Mouse (Mus musculus): ENCODE results near the gene Sec14l1. TPM values are rescaled to one million over a fixed set of nuclear protein-coding genes. Genes with fewer than 3 reads are reported as not detected.

The Sec14l1 gene
- total and polyA plus RNA-seq, 2 experiments from 2014 or later, result 38.0 to 71.6 TPM

DNA sequence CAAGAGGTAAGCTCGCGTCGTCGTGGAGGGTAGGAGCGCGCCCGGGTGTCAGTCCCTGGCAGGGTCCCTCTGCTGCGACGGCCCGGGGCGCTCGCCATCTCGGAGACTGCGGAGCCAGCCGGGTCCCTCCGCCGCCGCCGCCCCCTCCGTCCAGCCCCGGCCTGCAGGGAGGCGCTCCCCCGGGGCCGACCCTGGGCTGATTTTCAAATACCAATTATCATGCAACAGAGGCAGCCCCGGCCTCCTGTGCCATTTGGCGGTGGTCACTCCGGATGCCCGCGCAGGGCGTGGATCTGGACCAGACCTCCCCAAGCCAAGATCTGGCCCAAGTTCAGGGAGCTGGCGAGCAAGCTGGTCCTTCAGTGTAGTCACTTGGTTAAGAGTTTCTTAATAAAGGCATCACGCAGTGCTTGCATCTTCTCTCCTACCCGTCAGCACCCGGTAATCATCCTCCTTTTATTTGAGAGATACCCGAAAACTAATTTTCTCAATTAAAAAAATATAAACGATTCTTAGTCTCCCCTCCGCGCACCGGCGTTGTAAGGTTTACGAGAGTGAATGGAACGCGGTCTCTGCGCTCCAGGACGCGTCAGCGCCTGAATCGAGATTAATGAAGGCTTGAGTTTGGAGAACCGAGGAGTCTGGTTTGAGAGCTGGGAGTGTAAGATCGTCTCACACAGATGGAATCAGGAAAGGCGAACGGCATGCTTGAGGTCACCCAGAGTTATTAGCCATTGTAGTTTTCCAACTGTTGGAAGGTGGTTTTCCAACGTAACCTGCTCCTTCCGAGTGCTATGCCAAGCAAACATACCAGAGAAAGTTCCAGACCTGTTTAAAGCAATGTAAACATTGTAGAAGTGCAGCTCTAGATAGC is 615 bp downstream of the Sec14l1 start:
- peak; percentile 9 for ATAC-seq (ENCODE audit: insufficient read depth, low read depth)
- Histone ChIP-seq H3K36me3 (replicated peaks; ENCODE audit: control insufficient read depth, insufficient read depth, low read length) (peaks cover 9% of the 10 kb centered on the region), H3K27me3 (ENCODE audit: control insufficient read depth, insufficient read depth, low read length) (no peaks in the 10 kb centered on the region), H3K9ac (replicated peaks; ENCODE audit: low read depth, low read length) (peak overlapping the region; percentile 83), H3K9me3 (replicated peaks; ENCODE audit: control insufficient read depth, low read length) (no peaks in the 10 kb centered on the region), H3K4me3 (ENCODE audit: low read depth, low read length) (peak overlapping the region; percentile 97), H3K27ac (ENCODE audit: low read depth) (peak overlapping the region; percentile 98), H3K4me1 (ENCODE audit: control insufficient read depth, insufficient read depth) (peaks cover 33% of the 10 kb centered on the region), H3K4me2 (ENCODE audit: low read depth, low read length) (peak overlapping the region; percentile 78)
- TF ChIP-seq CTCF (IDR thresholded peaks at IDR 0.05; ENCODE audit: low read depth) (no peak), EP300 (IDR thresholded peaks at IDR 0.05; ENCODE audit: low read depth) (no peak)
- WGBS, result under 1% methylated on average over 51 of the region's 54 CpGs
- DNase-seq (ENCODE audit: low spot score), result no peak

DNA sequence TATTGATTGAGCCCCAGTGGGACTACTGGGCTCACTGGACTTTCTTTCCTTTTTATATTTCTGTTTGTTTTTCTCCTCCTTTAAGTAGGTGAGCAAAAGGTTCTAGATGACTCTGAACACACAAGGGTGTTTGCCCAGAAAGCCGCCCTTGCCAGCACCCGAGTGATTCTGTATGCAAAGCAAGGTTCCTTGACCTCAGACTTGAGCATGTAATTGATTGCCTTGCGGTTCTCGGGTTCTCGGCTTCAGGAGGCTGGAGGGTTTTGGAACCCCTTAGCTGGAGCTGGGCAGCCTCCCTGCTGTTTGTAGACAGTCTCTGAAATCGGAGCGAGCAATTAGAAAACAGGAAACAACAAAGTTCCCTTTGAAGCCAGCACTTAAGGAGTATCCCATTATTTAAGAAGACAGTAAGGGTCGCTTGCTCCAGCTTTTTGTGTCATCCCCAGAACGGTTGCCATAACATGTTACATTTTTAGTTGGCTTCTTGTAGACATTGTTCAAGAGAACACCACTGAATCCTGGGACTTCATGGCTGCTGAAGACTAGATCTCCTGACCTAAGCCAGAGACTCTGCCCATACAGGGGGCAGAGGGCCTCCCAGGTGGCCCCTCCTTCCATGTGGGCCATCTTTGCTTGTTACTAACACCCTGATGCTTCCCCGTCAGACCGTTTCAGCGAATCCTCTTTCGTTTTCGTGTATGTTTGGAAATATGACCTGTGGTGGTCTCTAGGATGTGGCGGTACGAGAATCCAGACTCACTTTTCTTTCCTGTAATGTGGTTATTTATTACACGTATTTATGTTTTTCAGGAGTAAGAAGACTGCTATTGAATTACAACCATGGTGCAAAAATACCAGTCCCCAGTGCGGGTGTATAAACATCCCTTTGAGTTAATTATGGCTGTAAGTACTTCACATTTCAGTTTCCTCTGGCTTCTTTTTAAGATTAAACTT is 1.7 kb downstream of the Sec14l1 start:
- H3K4me3 ChIP-seq (ENCODE audit: low read depth, low read length), result peak overlapping the region; percentile 97
- H3K4me2 ChIP-seq (ENCODE audit: low read depth, low read length), result peak overlapping the region; percentile 78
- ATAC-seq (ENCODE audit: insufficient read depth, low read depth), result no peak
- H3K36me3 ChIP-seq (replicated peaks; ENCODE audit: control insufficient read depth, insufficient read depth, low read length), result peaks cover 12% of the 10 kb centered on the region
- peak overlapping the region; percentile 98 for H3K27ac ChIP-seq (ENCODE audit: low read depth)
- no peak for DNase-seq (ENCODE audit: low spot score)
- H3K4me1 ChIP-seq (ENCODE audit: control insufficient read depth, insufficient read depth), result peaks cover 43% of the 10 kb centered on the region
- H3K9ac ChIP-seq (replicated peaks; ENCODE audit: low read depth, low read length), result peak overlapping the region; percentile 83
- no peaks in the 10 kb centered on the region for H3K9me3 ChIP-seq (replicated peaks; ENCODE audit: control insufficient read depth, low read length)
- no peaks in the 10 kb centered on the region for H3K27me3 ChIP-seq (ENCODE audit: control insufficient read depth, insufficient read depth, low read length)
- 54% methylated on average over 18 of the region's 18 CpGs for WGBS
- no peak for TF ChIP-seq CTCF (IDR thresholded peaks at IDR 0.05; ENCODE audit: low read depth)
- TF ChIP-seq EP300 (IDR thresholded peaks at IDR 0.05; ENCODE audit: low read depth), result no peak

DNA sequence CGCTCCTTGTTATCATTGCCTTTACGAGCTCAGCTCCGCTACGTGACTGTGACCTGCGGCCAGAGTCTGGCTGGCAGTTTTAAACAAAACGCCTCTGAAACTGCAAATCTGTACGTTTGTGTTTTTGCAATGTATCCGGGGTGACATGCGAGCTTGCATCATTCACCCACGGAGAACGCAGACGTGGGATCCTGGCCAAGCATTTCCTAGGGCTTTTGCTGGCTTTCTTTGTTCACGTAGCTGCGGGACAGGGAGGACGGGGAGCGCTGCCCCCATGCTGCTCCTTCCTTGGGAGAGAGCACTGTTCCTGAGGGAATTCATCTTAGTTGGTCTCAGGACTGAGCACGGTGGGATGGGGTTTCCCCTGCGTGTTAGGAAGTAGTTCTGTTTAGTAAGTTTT is 2.4 kb downstream of the Sec14l1 start:
- Histone ChIP-seq H3K9me3 (replicated peaks; ENCODE audit: control insufficient read depth, low read length) (no peaks in the 10 kb centered on the region), H3K36me3 (replicated peaks; ENCODE audit: control insufficient read depth, insufficient read depth, low read length) (peaks cover 14% of the 10 kb centered on the region), H3K27ac (ENCODE audit: low read depth) (peak overlapping the region; percentile 98; the same call in 1 of the 2 replicates), H3K4me3 (ENCODE audit: low read depth, low read length) (peak overlapping the region; percentile 97; the same call in 1 of the 2 replicates), H3K27me3 (ENCODE audit: control insufficient read depth, insufficient read depth, low read length) (no peaks in the 10 kb centered on the region), H3K9ac (replicated peaks; ENCODE audit: low read depth, low read length) (0 out of 2 replicates have a peak overlapping the region, but pooled peaks have one; percentile 83), H3K4me2 (ENCODE audit: low read depth, low read length) (peak overlapping the region; percentile 78), H3K4me1 (ENCODE audit: control insufficient read depth, insufficient read depth) (peaks cover 47% of the 10 kb centered on the region)
- 59% methylated on average over 18 of the region's 18 CpGs for WGBS
- no peak for ATAC-seq (ENCODE audit: insufficient read depth, low read depth)
- no peak for DNase-seq (ENCODE audit: low spot score)
- TF ChIP-seq CTCF (IDR thresholded peaks at IDR 0.05; ENCODE audit: low read depth), result no peak
- TF ChIP-seq EP300 (IDR thresholded peaks at IDR 0.05; ENCODE audit: low read depth), result no peak

DNA sequence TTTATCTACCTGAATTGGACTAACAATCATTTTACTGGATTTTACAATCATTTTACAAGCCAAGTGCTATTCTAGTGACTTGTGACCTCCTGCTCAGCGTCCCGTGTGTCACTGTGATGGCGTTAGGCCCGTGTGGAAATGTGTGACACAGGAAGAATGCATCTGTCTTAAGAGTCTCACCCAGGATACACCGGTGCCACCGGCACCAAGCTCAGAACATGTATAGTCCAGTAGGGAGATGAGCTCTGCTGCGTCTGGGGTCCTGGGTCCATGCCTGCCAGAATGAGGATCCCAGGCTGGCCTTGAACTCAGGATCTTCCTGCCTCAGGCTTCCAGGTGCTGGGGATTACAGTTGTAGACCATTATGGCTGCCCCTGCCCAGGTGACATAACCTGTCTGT is 2.8 kb downstream of the Sec14l1 start:
- peaks cover 14% of the 10 kb centered on the region for H3K36me3 ChIP-seq (replicated peaks; ENCODE audit: control insufficient read depth, insufficient read depth, low read length)
- H3K27me3 ChIP-seq (ENCODE audit: control insufficient read depth, insufficient read depth, low read length), result no peaks in the 10 kb centered on the region
- H3K9me3 ChIP-seq (replicated peaks; ENCODE audit: control insufficient read depth, low read length), result no peaks in the 10 kb centered on the region
- ATAC-seq (ENCODE audit: insufficient read depth, low read depth) (no peak), DNase-seq (ENCODE audit: low spot score) (no peak)
- no peak overlapping the region for H3K9ac ChIP-seq (replicated peaks; ENCODE audit: low read depth, low read length)
- H3K4me1 ChIP-seq (ENCODE audit: control insufficient read depth, insufficient read depth), result peaks cover 49% of the 10 kb centered on the region
- peak overlapping the region; percentile 78; the same call in 1 of the 2 replicates for H3K4me2 ChIP-seq (ENCODE audit: low read depth, low read length)
- 77% methylated on average over 7 of the region's 7 CpGs for WGBS
- no peak for TF ChIP-seq EP300 (IDR thresholded peaks at IDR 0.05; ENCODE audit: low read depth)
- no peak for TF ChIP-seq CTCF (IDR thresholded peaks at IDR 0.05; ENCODE audit: low read depth)
- H3K27ac ChIP-seq (ENCODE audit: low read depth), result no peak overlapping the region
- H3K4me3 ChIP-seq (ENCODE audit: low read depth, low read length), result no peak overlapping the region

DNA sequence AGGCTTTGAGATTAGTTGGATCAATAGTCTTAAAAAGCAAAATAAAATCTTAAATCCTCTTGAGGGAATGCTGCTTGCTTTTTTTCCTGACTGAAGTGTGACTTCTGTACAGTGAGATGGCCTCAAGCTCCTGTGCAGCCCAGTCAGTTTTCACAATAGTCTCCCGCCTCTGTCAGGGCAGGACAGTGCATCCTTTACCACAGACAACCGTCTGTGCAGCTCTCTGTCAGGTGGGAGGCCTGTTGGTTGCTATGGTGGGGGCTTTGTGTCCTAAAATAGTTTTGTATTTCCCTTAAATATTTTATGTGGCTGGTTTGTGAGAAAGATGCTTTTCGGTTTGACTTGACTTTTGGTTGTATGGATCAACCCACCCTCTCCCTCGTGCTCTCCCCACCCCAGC is 3.3 kb downstream of the Sec14l1 start:
- DNase-seq (ENCODE audit: low spot score) (no peak), ATAC-seq (ENCODE audit: insufficient read depth, low read depth) (no peak)
- H3K4me2 ChIP-seq (ENCODE audit: low read depth, low read length), result 0 out of 2 replicates have a peak overlapping the region, but pooled peaks have one; percentile 7
- H3K4me1 ChIP-seq (ENCODE audit: control insufficient read depth, insufficient read depth), result peaks cover 54% of the 10 kb centered on the region
- H3K9ac ChIP-seq (replicated peaks; ENCODE audit: low read depth, low read length), result no peak overlapping the region
- no peaks in the 10 kb centered on the region for H3K27me3 ChIP-seq (ENCODE audit: control insufficient read depth, insufficient read depth, low read length)
- H3K4me3 ChIP-seq (ENCODE audit: low read depth, low read length), result no peak overlapping the region
- no peak for TF ChIP-seq EP300 (IDR thresholded peaks at IDR 0.05; ENCODE audit: low read depth)
- no peak for TF ChIP-seq CTCF (IDR thresholded peaks at IDR 0.05; ENCODE audit: low read depth)
- peaks cover 14% of the 10 kb centered on the region for H3K36me3 ChIP-seq (replicated peaks; ENCODE audit: control insufficient read depth, insufficient read depth, low read length)
- 48% methylated on average over 4 of the region's 4 CpGs for WGBS
- H3K27ac ChIP-seq (ENCODE audit: low read depth), result no peak overlapping the region
- H3K9me3 ChIP-seq (replicated peaks; ENCODE audit: control insufficient read depth, low read length), result no peaks in the 10 kb centered on the region
